Mouse (Mus musculus) E14TG2a.4 (cell line): ENCODE results near the gene Maf.

ENCODE experiments used
- CTCF ChIP-seq: conservative IDR thresholded peaks from 2 replicates; pipeline ENCODE4 v1.5.1; 2014; ENCODE audit warnings: low read length
- NANOG ChIP-seq: IDR thresholded peaks from 2 replicates; pipeline ENCODE4 v1.6.1; 2014; ENCODE audit warnings: borderline replicate concordance, low read length, mixed read lengths

DNA sequence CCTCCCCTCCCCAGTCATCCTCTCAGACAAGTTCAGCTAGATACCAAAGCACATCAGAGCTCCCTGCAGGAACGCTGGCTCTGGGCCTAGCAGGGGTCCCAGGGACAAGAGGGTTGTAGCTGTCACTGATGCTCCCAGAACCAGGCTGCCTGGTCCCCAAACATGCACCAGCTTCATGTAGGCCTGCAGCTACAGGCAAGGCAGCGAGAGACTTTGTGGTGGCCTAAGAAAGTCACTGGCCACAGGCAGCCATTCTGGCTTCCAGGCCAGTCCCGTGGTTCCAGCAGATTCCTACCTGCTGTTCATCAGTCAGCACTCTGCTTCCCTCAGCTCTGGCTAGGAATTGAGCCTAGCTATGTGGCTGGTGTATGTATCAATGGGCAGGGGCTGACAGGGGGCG is 10.9 kb downstream of the Maf start:
- TF ChIP-seq CTCF (no peak), NANOG (no peak)
